Mouse (Mus musculus) E14TG2a.4 (cell line): ENCODE results near the gene Nup153.

Experiments
- CTCF ChIP-seq: conservative IDR thresholded peaks from 2 replicates; pipeline ENCODE4 v1.5.1; 2014; ENCODE audit warnings: low read length
- NANOG ChIP-seq: IDR thresholded peaks from 2 replicates; pipeline ENCODE4 v1.6.1; 2014; ENCODE audit warnings: borderline replicate concordance, low read length, mixed read lengths
- POU5F1 ChIP-seq: IDR thresholded peaks from 2 replicates; pipeline ENCODE4 v1.6.1; 2014; ENCODE audit warnings: low read length, borderline replicate concordance

DNA sequence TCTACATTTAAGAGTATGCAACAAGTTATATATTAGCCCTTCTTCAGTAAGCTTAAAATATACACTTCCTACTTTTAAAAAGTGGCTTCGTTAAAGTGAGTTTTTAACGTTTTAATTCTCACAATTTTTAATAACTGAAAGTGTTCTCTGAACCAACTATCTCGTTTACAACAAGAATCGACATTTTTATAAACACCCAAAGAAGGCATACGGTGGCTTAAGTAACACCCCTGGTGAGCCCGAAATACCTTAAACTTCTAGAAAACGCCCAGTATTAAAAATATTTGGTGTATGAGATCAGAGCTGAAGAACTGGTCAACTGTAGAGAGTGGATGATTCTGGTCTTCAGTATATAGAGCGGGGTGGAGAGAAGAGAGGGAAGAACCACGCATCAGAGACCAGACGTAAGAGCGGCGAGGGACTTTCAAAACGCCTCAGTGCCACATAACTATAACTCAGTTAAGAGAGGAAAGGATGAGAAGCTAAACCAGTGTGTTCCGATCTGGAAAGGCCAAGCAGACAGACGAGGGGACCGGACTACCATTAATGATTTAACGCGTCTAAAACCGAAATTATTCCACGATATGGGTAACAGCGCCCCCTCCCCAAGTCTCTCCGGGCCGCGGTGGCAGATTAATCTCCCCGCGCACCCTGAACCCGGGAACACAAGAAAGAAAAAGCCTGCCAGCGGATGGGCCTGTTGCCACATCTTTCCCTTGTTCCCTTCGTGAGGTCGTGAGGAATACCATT, 1.3 kb downstream of the Nup153 start:
- TF ChIP-seq CTCF, result peak; percentile 15; the same call in 1 of the 2 replicates
- no peak for TF ChIP-seq POU5F1
- no peak for TF ChIP-seq NANOG
